Mouse (Mus musculus) left cerebral cortex, adult 8-10 months (tissue): ENCODE data around the gene Map4k5. TPM values are rescaled to one million over a fixed set of nuclear protein-coding genes. Genes with fewer than 3 reads are reported as not detected.

Source experiments
- DNase-seq, 2 experiments: peaks; one replicate each; pipeline ENCODE4 v3.0.0; 2022; ENCODE audit warnings: low spot score in 2 of 2
- total RNA-seq, 4 experiments: library from RNA; stranded (reverse); gene quantifications; 2 replicates each; pipeline ENCODE4 v1.2.4; 2022

Map4k5 gene
- 10 to 100 TPM; 38.6 to 43.3 (median 39.3) TPM for total RNA-seq

DNA sequence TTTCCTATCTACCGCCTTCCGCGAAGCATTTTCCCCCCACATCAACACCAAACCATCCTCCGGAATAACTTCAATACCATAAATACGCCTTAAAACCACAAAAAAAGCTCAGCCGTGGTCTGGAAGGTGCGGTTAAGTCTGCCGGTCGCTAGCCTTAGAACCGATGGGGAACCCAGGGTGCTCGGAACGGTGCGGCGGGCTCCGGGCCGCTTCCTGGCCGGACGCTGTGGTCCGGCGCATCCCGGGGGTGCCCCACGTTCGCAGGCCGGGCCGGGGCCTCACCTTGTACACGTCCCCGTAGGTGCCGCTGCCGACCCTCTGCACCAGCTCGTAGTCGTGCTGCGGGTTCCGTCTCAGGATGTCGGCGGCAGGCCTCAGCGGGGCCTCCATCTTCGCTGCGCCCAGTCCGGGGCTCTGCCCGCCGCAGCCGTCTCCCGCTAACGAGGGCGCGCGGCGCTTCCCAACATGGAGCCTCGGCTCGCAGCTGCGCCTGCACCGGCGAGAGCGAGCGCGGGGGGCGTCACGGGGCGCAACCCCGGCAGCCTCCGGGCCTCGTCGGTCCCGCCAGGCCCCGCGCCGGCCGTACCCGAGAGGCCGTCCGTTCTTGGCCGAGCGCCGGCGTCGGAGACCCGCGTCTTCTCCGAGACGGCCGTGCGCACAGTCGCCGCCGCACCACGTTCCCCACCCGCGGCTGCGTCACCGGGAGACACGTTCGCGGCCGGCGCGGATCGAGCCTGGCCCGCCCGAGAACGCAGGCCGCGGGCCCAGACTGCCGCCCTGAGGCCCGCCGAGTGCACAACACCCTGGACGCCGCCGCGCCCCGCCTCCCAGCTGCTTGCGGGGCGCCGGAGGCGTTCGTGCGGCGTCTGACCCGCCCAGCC lies at the start of gene Map4k5, which contains the start of gene Atl1:
Gene Map4k5 (minus strand): TSS at position 830 of the 881 bp plus-strand sequence.
Gene Atl1 (plus strand): TSS at position 244 of the 881 bp plus-strand sequence.
- peak; percentile 78 to 85 for DNase-seq

DNA sequence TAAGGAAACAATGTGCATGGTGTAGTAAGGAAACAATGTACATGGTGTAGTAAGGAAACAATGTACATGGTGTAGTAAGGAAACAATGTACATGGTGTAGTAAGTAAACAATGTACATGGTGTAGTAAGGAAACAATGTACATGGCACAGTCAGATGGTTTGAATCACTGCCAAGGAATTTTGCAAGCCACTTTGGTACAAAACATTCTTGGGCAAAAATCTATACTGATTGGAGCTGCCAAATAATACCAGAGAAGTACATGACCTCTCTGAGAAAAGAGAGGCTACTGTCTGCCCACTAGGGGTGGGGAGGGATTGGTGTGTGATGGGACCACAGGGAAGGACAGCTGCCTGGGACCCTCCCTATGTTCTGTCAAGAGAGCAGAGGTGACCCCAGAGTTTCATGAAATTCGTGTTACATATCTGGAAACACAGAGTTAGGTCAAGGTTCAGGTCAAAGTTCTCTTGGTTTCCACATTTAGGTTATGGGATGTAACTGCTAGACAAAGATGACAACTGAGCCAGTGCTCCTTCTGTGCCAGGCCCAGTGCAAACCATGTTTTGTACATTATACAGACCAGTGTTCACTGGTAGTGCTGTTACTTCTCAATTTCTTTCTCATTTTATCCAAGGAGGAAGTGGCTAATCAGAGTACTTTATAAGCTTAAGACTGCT lies 48.8 kb upstream of the Map4k5 start:
- DNase-seq: no peak

DNA sequence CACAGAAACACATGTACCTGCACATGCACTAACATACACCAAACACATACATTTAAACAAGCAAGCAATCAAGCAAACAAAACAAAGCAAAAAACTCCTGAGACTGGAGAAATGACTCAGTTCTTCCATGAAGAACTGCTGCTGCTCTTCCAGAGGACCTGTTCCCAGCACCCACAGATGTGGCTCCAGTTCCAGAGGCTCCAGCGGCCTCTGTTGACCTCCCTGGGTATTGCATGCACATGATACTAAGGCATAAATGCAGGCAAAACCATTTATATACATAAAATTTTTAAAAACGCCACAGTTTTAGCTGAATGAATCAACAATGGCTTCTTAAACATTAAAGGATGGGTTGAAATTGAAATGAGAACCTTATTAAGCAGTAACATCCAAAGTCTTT lies 46.3 kb upstream of the Map4k5 start:
- DNase-seq: no peak

DNA sequence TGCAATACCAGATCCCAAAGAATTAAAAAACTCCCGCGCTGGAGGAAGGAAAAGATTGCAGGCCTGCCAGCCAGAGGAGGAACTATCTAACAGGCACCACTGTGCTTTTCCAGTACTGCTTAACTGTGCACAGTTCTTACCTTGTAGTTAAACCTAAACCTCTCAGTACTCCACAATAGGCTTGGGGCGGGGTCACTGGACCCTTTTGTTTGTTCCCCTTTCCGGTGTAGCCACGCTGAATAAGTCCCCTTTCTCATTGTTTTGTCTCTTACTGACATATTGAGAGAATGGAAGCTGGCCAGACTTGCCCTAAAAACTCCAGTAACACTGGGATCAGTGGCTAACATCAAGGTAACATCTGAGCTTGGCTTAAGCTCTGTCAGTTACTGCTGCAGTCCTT lies 44.7 kb upstream of the Map4k5 start:
- DNase-seq: no peak

DNA sequence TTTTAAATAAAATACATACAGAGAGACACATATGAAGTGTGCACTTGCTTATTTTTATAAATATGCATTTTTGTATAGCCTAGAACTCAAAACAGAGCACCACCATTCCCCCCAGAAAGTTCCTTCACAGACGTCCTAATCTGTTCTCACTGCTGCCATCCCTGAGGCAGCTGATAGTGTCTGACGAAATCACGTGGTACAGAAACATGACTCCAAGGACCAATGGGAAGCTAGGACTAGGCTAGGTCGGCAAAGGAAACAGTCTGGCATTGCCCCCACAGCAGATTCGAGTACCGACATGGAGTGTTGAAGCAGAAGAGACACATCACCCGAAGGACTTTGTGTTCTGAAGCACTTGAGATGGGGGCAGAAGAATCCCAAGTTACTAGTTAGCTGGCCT lies 33.7 kb upstream of the Map4k5 start:
- no peak for DNase-seq

DNA sequence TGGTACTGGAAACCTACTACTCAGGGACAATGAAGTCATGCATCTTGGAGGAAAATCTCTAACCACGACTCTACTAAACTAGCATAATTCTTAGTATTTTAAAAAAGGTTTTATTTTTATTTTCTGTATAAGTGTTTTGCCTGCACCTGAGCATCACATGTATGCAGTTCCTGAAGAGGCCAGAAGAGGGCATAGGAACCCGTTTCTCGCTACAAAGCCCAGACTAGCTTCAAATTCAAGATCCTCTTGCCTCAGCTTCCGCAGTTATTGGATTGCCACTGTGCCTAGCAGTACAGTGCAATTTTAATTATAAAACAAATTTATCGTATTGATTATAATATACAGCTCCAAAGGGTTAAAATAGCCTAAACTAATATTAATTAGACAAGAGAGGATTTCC lies 31.0 kb upstream of the Map4k5 start:
- no peak for DNase-seq

DNA sequence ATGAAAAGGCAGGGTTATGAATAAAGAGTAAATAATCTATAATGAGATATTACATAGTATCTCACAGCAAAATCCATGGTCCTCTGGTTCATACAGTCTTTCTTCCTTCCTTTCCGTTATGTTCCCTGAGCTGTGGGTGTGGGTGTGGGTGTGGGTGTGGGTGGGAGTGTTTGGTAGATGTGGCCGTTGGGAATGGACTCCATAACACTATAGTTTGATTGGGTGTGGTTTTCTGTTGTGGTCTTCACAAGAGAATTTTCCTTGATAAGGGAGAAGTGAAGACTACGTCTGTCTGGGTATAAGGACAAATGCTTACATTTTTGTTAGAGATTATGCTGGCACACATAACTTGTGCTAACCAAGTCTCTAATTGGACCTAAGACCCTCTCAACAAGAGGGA lies 30.6 kb upstream of the Map4k5 start:
- no peak for DNase-seq

DNA sequence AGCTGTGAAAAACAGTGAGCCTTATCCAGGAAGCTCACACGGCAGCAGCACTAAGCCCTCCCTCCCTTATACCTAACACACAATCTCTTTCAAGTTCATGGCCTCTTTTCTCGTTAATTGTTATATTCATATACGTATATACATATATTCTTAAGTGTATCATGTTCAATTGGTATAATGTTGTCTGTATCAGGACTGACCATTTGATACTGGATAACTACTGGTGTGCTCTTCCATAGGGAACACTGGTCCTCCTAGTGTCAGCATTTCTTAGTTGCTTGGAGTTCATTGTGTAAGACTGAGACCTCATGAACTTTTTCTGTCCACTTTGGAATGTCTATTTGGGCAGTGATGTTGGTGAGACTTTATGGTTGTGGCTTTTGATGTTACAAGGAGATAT lies 30.1 kb upstream of the Map4k5 start:
- DNase-seq: no peak

DNA sequence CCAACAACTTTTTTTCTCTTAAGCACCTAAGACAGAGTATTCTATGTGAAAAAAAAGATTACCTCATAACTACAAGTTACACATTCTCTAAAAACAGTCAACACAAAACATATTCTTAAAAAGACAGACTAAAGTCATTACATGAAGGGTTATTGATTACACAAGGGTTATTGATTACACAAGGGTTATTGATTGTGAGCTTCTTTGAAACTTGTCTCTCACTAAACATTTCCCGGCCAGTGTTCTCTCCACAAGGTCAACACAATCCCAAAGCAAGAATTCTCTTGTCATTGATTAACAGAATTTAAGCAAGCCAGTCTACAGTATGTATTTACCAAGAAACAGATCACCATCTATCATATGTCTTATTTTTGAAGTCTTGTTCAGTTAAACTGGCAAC lies 29.1 kb upstream of the Map4k5 start:
- no peak for DNase-seq

DNA sequence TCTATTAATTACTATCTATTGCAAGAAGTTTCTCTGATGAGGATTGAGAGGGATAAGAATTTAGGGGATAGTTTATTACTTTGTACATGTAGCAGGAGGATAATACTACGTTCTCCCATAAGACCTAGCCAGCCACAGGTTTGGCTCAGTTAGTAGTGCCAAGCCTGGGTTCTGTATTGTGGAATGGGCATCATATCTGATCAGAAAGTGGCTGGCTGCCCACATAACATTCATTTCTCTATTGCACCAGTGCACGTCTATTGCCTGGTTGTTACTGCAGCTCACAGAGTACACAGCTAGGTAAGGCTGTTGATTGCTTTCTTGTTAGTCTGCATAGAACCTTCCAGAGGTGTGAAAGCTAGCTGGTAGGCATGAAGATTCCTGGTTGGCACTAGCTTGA lies 24.9 kb upstream of the Map4k5 start:
- no peak for DNase-seq

DNA sequence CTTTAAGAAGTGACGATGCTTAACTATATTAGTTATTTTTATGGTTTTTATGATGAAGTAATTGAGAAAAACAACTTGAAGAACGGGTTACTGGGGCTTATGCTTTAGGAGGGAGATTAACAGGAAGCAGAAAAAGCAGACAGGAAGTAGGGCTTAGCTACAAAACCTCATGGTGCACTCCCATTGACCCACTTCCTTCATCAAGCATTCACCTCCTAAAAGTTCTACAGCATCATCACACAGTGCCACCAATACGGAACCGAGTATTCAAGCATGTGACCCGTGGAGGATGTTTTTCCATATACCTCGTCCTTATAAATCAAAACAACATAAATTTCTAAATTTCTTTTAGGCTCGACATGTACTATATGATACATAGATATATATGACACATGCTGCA lies 19.7 kb upstream of the Map4k5 start:
- no peak for DNase-seq

DNA sequence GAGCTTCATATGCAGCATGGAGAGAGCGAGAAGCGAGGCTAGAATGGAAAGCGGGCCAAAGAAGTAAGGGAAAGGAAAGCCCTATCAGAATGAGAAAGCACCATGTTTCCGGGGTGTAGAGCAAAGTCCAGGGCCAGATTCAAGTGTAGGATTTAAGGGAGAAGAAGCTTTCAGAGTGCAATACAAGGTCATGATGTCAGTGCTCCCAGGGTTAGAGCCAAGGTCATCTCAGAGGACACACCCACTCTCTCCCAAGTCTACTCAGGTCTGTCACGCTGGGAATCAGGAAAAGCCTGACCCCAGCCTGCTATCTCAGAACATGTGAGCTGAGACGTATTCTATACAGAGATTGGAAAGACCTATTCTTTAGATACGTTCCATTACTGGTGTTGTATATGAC lies 18.9 kb upstream of the Map4k5 start:
- DNase-seq: no peak

DNA sequence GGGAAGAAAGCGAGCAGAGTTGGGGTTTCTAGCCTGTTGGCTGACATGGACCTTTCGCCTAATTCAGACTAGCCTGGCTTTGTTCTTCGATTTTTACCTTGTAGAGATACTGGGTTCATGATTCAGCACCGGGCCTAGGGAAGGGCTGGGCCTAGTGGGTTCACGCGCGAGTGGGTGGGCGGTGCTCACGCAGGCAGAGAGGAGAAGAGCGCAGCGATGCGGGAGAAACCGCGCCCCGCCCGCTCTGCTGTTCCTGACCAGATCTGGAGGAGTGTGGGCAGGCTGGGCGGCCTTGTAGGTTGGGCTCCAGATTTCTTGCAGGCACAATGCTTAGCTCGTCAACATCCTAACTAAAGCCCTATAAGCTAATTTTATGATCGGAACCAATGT lies 15.5 kb upstream of the Map4k5 start:
- DNase-seq: peak; percentile 76 to 93

DNA sequence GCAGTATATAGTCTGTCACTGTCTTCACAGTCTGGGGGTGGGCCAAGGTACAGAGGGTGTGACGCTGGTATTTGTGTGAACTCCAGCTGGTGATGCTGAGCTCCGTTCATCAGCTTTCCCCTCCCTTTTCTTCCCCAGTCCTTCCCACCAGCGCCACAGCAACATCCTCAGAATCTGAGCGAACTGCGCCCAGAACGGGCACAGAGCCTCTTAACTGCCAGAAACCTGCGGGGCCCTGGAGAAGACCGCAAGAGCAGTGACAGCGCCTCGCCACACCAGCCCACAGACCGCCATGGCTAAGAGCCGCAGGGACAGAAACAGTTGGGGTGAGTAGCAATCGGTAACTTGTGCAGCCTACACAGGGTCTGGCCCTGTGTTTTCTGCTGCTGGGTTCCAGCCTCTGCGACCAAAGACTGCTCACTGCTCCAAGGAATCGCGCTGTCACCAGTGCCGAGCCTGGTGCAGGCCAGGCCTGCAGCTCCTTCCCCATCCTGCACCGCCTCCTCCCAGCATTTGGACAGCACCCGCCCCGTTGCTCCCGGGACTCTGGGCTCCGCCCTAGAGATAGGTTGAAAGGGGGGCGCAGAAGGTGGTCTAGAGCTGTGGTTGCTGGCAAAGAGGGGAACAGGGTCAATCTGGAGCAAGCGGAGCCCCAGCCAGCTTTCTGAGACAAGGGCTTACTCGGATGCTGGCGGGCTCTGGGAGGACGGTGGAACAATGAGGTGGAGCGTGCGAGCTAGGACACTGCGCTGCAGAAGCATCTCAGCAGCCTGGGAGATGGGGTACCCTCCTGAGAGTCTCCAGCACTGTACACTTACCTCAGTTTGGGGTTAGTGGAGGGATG lies 14.9 kb upstream of the Map4k5 start:
- DNase-seq: peak; percentile 72 to 80

DNA sequence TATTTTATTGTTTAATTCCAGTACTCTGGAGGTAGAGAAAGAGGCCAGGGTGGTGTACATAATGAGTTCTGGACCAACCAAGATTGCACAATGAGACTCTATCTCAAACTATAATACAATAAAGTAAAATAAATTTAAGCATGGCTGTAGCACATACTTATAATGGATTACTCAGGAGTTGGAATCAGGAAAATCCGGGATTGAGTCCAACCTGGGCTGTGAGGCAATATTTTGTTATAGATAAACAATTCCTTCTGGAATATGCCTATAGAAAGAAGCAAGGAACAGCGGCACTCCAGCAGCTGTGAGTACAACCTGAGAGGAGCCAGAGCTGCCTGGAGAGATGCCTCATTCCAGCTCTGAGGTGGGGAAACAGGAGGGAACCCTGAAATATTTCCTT lies 12.0 kb upstream of the Map4k5 start:
- no peak for DNase-seq

DNA sequence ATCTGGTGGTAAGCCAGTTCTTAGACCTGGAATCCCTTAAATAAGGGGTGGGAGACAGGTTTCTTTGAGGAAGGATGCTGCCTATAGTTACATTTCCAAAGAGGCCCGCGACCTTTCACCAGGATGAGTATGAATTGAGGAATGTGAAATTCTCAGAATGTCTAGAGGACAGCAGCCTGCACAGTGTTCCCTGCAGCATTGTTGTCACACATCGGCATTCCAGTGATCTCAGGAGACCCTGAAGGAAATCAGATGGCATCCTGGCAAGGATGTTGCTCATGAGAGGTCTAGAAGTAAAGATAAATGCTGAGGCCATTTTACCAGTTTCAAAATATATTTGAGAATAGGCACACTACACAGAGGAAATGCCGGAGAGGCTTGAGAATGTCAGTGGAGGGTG lies 5.1 kb upstream of the Map4k5 start:
- DNase-seq: no peak

DNA sequence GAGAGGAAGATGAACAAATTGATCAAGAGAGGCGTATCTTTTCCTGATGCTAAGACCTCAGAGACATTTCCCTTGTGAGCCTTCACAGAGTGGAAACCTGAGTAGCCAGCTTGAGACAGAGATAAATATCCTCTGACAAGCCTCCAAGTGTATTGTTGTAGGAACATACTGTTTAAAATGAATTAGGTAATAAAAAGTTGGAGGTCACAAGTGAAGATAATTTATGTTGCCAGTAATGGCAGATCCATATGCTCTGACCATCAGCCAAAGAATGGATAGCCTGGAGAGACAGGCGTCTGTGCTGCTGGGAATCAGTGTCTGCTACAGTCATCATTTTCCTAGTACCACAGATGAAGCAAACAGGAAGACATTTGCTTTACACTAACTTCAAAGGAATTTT lies 2.0 kb upstream of the Map4k5 start:
- DNase-seq: no peak

DNA sequence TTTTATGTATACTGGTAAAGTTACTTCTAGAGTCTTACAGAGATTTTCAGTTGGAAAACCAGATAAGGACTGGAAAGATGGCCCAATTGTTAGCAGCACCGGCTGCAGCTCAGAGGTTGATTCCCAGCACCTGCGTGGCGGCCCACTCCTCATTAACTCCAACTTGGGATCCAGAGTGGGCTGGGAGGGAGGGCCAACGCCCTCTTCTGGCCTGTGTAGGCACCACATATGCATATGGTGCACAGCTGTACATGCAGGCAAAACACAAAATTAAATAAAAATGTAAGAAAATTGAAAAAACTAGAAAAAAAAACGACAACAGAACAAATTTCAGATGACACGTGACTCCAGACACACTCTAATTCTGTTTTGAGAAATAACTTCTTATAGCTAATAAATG lies 927 bp upstream of the Map4k5 start:
- DNase-seq: no peak

DNA sequence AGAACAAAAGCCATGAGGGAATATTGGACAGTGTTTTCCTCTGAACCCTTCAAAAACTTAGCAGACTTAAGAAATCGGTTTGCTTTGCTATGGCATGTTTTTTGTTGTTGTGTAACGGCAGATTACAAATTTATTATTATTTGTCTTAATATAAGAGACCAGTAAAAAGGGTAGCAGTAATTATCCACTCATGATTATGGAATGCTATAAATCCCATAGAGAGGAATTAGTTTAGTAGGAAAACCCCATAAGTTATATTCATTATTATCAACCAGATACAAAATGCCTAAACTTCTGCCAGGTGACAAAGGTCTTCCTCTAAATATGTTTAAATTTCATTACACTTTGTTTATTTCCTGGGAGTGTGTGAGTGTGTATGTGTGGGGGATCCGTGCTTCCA lies 1.3 kb downstream of the Map4k5 start:
- DNase-seq: no peak

DNA sequence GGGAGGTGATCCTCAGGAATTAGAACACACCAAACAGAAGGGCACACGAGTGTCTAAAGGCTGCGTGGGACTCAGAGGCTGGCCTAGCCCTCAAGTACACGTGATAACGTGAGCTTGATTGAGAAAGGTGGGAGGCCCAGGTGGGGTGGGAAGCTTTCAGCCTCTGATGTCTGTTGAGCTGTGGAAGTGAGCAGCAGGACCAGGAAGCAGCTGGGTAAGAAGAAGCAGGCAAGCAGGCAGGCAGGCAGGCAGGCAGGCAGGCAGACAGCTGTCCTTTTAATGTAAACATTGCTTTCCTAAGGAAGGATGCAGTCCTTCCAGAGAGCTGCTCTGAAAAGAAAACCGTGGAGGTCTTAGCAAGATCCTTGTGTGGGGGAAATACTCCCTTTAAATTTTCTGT lies 2.5 kb downstream of the Map4k5 start:
- no peak for DNase-seq

DNA sequence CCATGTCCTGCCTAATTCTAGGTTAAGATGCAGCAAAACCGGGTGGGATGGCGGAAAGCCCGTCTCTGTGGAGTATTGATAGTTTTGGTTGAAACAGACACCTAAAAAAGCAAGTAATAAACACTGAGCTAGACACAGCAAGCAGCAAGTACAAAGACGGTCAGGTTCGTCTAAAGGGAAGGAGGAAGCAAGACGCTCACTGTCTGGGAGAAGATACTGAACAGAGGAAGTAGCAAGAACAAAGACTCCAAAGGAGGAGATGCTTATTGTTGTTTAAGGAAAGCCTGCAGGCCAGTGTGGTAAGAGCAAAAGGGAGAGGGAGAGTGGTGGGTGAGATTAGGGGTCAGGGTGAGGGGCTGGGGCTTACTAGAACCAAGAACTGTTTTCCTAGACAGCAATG lies 2.9 kb downstream of the Map4k5 start:
- DNase-seq: no peak

DNA sequence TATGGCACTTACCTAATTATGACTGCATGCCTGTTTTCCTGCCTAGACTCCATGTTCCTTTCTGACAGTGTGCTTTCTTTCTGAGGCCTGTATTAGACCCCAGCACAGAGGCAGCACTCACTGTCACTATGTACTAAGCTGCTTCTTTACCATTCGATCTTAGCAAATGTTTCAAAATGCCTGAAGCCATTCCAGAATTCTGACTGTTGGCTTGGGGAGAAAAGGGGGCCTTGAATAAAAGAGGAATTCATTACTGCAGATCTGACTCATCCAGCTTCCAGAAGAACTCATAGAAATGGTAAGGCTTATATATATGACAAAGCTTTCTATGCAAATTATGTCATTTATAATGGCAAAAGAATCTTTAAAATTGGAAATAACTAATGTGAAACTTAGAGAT lies 4.7 kb downstream of the Map4k5 start:
- no peak for DNase-seq
